Mouse (Mus musculus) lung, embryonic 15.5 days (tissue): Measurements from ENCODE around the gene Enoph1. TPM values are rescaled to one million over a fixed set of nuclear protein-coding genes. Genes with fewer than 3 reads are reported as not detected.

Experiments used
- ATAC-seq: fragments of 200-750 bp; cut with Nextera tagmentation; 2 replicates; pipeline ENCODE4 v1.8.0; 2017; ENCODE audit warnings: moderate number of reproducible peaks, borderline replicate concordance; ENCODE audit not compliant: low FRiP score, low TSS enrichment; ENCODE audit errors: extremely low read depth
- H3K27ac ChIP-seq: fragments of 300-500 bp; sonication (generic); 2 replicates; pipeline ENCODE4 v1.5.1; 2015; ENCODE audit warnings: moderate library complexity, mild to moderate bottlenecking, inconsistent platforms
- H3K27me3 ChIP-seq: fragments of 300-500 bp; sonication (generic); 2 replicates; pipeline ENCODE4 v1.6.1; 2015; ENCODE audit warnings: inconsistent platforms
- H3K36me3 ChIP-seq: fragments of 300-500 bp; sonication (generic); 2 replicates; pipeline ENCODE4 v1.6.1; 2015; ENCODE audit warnings: inconsistent platforms
- H3K4me1 ChIP-seq: fragments of 300-500 bp; sonication (generic); 2 replicates; pipeline ENCODE4 v1.6.1; 2015; ENCODE audit warnings: inconsistent platforms
- H3K4me2 ChIP-seq: fragments of 300-500 bp; sonication (generic); 2 replicates; pipeline ENCODE4 v1.6.1; 2015; ENCODE audit warnings: inconsistent platforms, mild to moderate bottlenecking, moderate library complexity
- H3K4me3 ChIP-seq: fragments of 300-500 bp; sonication (generic); 2 replicates; pipeline ENCODE4 v1.5.1; 2015; ENCODE audit warnings: mild to moderate bottlenecking, inconsistent platforms
- H3K9ac ChIP-seq: fragments of 300-500 bp; sonication (generic); 2 replicates; pipeline ENCODE4 v1.6.1; 2015; ENCODE audit warnings: inconsistent platforms
- H3K9me3 ChIP-seq: fragments of 300-500 bp; sonication (generic); 2 replicates; pipeline ENCODE4 v1.6.1; 2016; ENCODE audit warnings: inconsistent platforms
- WGBS: fragments of 180-500 bp; shearing (Covaris S2); methylation state at CpG from one replicate; pipeline ENCODE4 v1.1.7; 2015; 5-methylcytosine and 5-hydroxymethylcytosine counted together
- polyA plus RNA-seq: library from polyadenylated mRNA; unstranded; fragments of >200 nt; fragmentation: Nextera tagmentation; extraction: Ambion mirVana; gene quantifications from 2 replicates; pipeline ENCODE4 v1.2.1, GENCODE M21; 2015

The Enoph1 gene
- polyA plus RNA-seq, 1 experiment from 2014 or later: 48.4 TPM

DNA sequence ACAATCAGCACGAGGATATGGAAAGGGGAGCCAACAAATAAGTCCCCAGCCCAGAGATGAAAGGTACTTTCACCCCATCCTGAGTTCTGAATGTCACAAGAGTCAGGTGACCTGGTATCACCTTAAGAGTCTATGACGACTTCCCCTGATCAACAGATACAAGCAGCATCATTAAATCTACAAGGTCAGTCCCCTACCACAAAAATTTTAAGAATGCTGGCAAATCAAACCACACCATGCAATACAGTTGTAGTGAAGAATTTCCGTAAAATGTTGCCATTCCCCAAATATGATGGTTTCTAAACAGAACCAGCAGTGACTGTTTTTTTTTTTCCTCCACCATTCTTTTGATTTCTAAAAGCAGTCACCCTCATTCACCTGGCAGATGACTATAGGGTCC lies 70.8 kb downstream of the Enoph1 start:
- no peak overlapping the region for H3K27ac ChIP-seq
- H3K36me3 ChIP-seq: no peaks in the 10 kb centered on the region
- WGBS: 49% methylated on average over 3 of the region's 3 CpGs
- peaks cover 12% of the 10 kb centered on the region for H3K4me1 ChIP-seq
- no peak overlapping the region for H3K4me2 ChIP-seq
- H3K9me3 ChIP-seq: no peaks in the 10 kb centered on the region
- H3K27me3 ChIP-seq: no peaks in the 10 kb centered on the region
- no peak overlapping the region for H3K4me3 ChIP-seq
- ATAC-seq: no peak
- H3K9ac ChIP-seq: no peak overlapping the region

DNA sequence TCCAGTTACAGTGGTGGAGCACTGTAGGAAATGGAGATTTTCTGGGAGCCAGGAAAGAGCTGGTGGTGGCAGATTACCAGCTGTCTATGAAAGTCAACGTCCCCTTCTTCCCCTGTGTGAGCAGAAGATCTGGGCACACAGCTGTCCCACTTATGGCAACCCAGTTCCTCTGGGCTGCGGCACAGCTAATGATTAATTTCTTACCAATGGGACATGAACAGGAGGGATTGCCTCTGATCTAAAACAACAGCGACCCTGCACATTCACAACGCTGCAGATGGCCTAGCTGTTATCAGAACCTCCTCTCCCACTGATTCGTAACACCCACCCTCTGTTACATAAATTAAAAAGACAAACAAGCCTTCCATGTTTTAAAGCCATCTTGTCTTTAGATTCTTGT lies 73.6 kb downstream of the Enoph1 start:
- Histone ChIP-seq H3K27ac (no peak overlapping the region), H3K36me3 (no peaks in the 10 kb centered on the region), H3K9me3 (no peaks in the 10 kb centered on the region), H3K27me3 (no peaks in the 10 kb centered on the region), H3K4me2 (no peak overlapping the region), H3K4me3 (no peak overlapping the region), H3K9ac (no peak overlapping the region), H3K4me1 (peaks cover 11% of the 10 kb centered on the region)
- no peak for ATAC-seq
- WGBS: 39% methylated on average over 5 of the region's 5 CpGs

Other genes starting within 250 kb of the Enoph1 start
- gene Vamp9, start 133.7 kb upstream of the Enoph1 start, polyA plus RNA-seq: 0.36 TPM in 1 of 2 replicates, not detected in the other
- gene Hnrnpd, start 61.0 kb upstream of the Enoph1 start, polyA plus RNA-seq: 201 and 229 TPM in 2 replicates
- 2.0 and 2.2 TPM in 2 replicates for gene 4930524J08Rik, start 60.9 kb upstream of the Enoph1 start, polyA plus RNA-seq
- 153 and 157 TPM in 2 replicates for gene Hnrnpdl, start 321 bp upstream of the Enoph1 start, polyA plus RNA-seq
- gene Tmem150c, start 119.8 kb downstream of the Enoph1 start, polyA plus RNA-seq: 7.9 and 9.8 TPM in 2 replicates